Mouse (Mus musculus): ENCODE data around the gene Chmp2a. TPM values are rescaled to one million over a fixed set of nuclear protein-coding genes. Genes with fewer than 3 reads are reported as not detected.

The Chmp2a gene
- polyA plus RNA-seq, 1 experiment = 85.6 TPM

DNA sequence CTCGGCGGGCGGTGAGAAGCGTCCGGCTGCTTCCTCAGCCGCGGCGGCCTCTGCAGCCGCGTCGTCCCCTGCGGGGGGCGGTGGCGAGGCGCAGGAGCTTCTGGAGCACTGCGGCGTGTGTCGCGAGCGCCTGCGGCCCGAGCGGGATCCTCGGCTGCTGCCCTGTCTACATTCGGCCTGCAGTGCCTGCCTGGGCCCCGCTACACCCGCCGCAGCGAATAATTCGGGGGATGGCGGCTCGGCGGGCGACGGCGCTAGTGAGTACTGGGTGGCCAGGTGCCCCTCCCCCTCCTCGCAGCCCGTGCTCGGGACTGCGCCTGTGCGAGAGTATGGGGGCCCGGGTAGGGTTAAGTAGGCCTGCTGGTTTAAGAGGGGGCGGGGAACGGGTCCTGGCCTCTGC, 9.8 kb downstream of the Chmp2a start:
- peaks cover 2% of the 10 kb centered on the region; the same call in 1 of the 2 replicates for H3K4me1 ChIP-seq (ENCODE audit: control insufficient read depth, insufficient read depth, low read length)
- peak overlapping the region; percentile 100 for H3K4me3 ChIP-seq (ENCODE audit: insufficient read depth, low read length)
- peak overlapping the region; percentile 90 for H3K27ac ChIP-seq (ENCODE audit: insufficient read depth, low read length)
- TF ChIP-seq POLR2A (IDR thresholded peaks at IDR 0.05; ENCODE audit: low read depth, low read length) (0 out of 2 replicates have a peak, but pooled peaks have one; percentile 7), CTCF (IDR thresholded peaks at IDR 0.05; ENCODE audit: borderline replicate concordance, insufficient read depth, low read length) (no peak)

DNA sequence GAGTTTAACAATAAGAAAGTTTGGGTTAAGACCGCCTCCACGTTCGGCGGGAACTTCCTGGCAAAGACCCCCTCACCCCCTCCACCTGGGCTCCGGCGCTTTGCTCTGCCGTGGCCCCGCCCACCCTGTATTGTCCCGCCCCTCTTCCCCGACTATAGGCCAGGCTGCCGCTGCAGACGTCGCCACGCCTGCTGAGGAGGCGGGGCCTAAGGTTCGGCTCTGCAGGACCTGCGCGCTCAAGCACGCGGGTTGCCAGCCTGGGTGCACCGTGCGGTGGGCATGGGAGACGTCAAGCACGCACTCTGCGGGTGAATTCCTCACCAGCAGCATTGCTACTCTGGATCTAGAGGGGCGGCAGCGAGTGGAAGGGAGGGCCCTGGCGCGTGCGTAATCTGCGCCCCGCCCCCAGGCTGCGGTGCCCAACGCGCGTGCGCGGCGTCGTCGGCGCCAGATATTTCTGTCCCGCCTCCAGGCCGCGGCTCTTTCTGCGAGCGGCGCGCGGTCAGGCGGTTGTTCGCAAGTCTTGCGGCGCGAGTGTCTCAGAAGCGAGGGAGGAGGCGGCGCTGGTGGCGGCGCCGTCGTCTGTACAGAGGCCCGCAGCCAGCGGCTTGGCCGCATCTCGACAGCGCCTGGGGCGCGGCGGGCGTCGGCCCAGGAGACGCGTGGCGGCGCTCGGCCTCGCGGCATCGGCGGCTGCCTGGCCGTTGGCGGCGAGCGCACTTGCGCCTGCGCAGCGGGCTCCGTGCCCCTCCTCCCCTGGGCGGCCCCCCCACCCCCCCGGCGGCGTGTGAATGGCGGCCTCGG, 10.5 kb downstream of the Chmp2a start:
- TF ChIP-seq POLR2A (IDR thresholded peaks at IDR 0.05; ENCODE audit: low read depth, low read length) = peak; percentile 92
- TF ChIP-seq CTCF (IDR thresholded peaks at IDR 0.05; ENCODE audit: borderline replicate concordance, insufficient read depth, low read length) = no peak

DNA sequence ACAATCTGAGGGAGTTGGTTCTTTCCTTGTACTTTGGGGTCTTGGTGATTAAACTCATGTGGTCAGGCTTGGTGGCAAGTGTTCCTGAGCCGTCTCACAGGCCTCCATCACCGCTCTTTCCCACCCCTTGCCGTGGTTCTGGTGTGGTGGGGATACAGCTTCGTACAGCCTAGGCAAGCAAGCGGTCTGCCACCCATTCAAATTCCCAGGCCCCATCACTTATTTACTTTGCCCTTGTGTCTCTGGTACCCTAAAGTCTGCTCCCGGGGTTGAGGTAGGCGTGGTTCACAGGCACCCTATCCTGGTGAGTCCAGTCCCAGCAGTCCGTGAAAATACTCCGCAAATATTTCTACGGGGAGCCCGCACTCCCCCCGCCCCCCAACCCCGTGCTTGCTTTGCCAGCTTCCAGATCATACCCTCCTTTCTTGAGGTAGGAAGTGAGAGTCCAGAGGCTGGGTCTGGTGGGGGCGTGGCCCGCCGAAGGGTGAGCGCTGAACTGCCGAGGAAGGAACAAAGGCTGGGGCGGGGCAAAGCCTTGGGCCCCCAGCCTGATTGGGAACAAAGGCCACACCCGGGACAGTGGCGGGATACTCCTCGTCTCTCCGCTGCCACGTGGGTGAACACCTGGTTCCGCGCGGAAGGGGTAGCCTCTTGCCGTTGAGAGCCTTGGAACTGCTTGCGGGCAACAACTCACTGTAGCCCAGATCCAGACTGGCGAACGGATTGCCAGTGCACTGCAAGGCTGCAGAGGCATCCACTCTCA, 11.7 kb downstream of the Chmp2a start:
- Histone ChIP-seq H3K4me1 (ENCODE audit: control insufficient read depth, insufficient read depth, low read length) (peaks cover 2% of the 10 kb centered on the region; the same call in 1 of the 2 replicates), H3K4me3 (ENCODE audit: insufficient read depth, low read length) (peak overlapping the region; percentile 54), H3K27ac (ENCODE audit: insufficient read depth, low read length) (peak overlapping the region; percentile 52)
- TF ChIP-seq CTCF (IDR thresholded peaks at IDR 0.05; ENCODE audit: borderline replicate concordance, insufficient read depth, low read length) (no peak), POLR2A (IDR thresholded peaks at IDR 0.05; ENCODE audit: low read depth, low read length) (peak; percentile 47)

More for the DNA sequence above, 10.5 kb downstream of the Chmp2a start:
- Histone ChIP-seq H3K4me1 (ENCODE audit: control insufficient read depth, insufficient read depth, low read length) (peaks cover 2% of the 10 kb centered on the region; the same call in 1 of the 2 replicates), H3K4me3 (ENCODE audit: insufficient read depth, low read length) (peak overlapping the region; percentile 100), H3K27ac (ENCODE audit: insufficient read depth, low read length) (peak overlapping the region; percentile 90)

GRCm38 (mm10) chr7:13015217-13015616, 19.4 kb downstream of the Chmp2a start:
- TF ChIP-seq POLR2A (IDR thresholded peaks at IDR 0.05; ENCODE audit: low read depth, low read length) (no peak), CTCF (IDR thresholded peaks at IDR 0.05; ENCODE audit: borderline replicate concordance, insufficient read depth, low read length) (no peak)
- Histone ChIP-seq H3K27ac (ENCODE audit: insufficient read depth, low read length) (no peak overlapping the region), H3K4me1 (ENCODE audit: control insufficient read depth, insufficient read depth, low read length) (no peaks in the 10 kb centered on the region), H3K4me3 (ENCODE audit: insufficient read depth, low read length) (no peak overlapping the region)

DNA sequence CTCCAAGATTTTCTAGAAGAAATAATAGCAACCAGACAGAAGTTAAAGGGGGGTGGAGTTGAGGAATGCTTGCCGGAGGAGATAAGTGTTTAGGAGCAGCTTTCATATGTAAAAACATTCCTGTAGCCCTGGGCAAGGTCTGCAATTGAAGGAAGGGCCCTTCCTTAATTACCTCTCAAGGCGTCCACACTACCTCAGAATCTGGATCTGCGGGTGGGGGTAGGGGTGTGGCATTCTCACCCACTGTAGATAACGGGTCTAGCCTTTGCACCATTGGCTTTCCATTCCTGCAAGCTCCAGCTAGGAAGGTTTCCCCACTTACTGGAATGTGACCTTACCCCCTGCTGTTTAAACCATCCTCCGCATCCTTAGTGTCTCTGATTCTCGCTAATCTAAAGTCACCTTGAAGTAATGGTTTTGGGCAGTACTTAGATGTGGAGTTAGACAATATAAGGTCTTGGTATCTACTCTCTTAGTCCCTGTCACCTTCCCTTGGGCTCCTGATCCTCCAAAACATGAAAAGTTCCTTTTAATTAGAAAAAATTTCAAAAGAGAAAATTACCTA, 20.2 kb downstream of the Chmp2a start:
- no peak overlapping the region for H3K4me3 ChIP-seq (ENCODE audit: insufficient read depth, low read length)
- H3K27ac ChIP-seq (ENCODE audit: insufficient read depth, low read length) = no peak overlapping the region
- H3K4me1 ChIP-seq (ENCODE audit: control insufficient read depth, insufficient read depth, low read length) = no peaks in the 10 kb centered on the region
- TF ChIP-seq CTCF (IDR thresholded peaks at IDR 0.05; ENCODE audit: borderline replicate concordance, insufficient read depth, low read length) (no peak), POLR2A (IDR thresholded peaks at IDR 0.05; ENCODE audit: low read depth, low read length) (no peak)

DNA sequence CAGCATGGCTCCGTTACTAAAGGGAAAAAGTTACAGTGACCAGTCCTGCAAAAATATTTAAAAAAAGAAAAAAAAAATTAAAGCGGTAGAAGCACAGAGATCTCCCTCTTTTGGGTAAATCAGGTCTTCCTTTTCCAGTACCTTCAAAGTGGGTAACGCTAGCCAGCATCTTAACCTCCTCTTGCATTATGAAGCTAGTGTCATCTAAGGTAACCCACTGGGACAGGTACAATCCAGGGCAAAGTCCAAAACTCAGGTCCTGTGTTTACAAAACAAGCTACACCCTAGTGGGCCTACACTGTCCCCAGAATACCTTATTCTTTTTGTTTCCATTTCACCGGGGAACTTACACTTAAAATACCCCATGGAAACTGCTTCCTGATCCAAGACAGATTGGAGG, 20.9 kb downstream of the Chmp2a start:
- H3K4me1 ChIP-seq (ENCODE audit: control insufficient read depth, insufficient read depth, low read length) = no peaks in the 10 kb centered on the region
- no peak overlapping the region for H3K4me3 ChIP-seq (ENCODE audit: insufficient read depth, low read length)
- no peak overlapping the region for H3K27ac ChIP-seq (ENCODE audit: insufficient read depth, low read length)
- TF ChIP-seq CTCF (IDR thresholded peaks at IDR 0.05; ENCODE audit: borderline replicate concordance, insufficient read depth, low read length) (no peak), POLR2A (IDR thresholded peaks at IDR 0.05; ENCODE audit: low read depth, low read length) (no peak)

GRCm38 (mm10) chr7:13010005-13010908, 24.4 kb downstream of the Chmp2a start, which contains the start of gene Zbtb45:
Gene Zbtb45 (minus strand): TSS chr7:13010034.
- peak within 1 kb of the TSS; percentile 83 for H3K27ac ChIP-seq (ENCODE audit: insufficient read depth, low read length)
- peak within 1 kb of the TSS; percentile 82 for H3K4me3 ChIP-seq (ENCODE audit: insufficient read depth, low read length)
- peaks cover 3% of the 10 kb centered on the region; the same call in 1 of the 2 replicates for H3K4me1 ChIP-seq (ENCODE audit: control insufficient read depth, insufficient read depth, low read length)
- TF ChIP-seq POLR2A (IDR thresholded peaks at IDR 0.05; ENCODE audit: low read depth, low read length) (peak; percentile 31; the same call in 1 of the 2 replicates), CTCF (IDR thresholded peaks at IDR 0.05; ENCODE audit: borderline replicate concordance, insufficient read depth, low read length) (no peak)

- TF ChIP-seq POLR2A (IDR thresholded peaks at IDR 0.05; ENCODE audit: low read depth, low read length) (peak; percentile 80), CTCF (IDR thresholded peaks at IDR 0.05; ENCODE audit: borderline replicate concordance, insufficient read depth, low read length) (peak; percentile 85)
- Histone ChIP-seq H3K27ac (ENCODE audit: insufficient read depth, low read length) (peak overlapping the region; percentile 83), H3K4me1 (ENCODE audit: control insufficient read depth, insufficient read depth, low read length) (peaks cover 3% of the 10 kb centered on the region; the same call in 1 of the 2 replicates), H3K4me3 (ENCODE audit: insufficient read depth, low read length) (peak overlapping the region; percentile 82)
These were observed 25.2 kb downstream of the Chmp2a start for GRCm38 (mm10) chr7:13009143-13010004.

Data from embryonic fibroblast, embryonic 13.5 days (primary cell).